Mouse (Mus musculus): ENCODE data around the gene Lhfp. TPM values are rescaled to one million over a fixed set of nuclear protein-coding genes. Genes with fewer than 3 reads are reported as not detected.

The Lhfp gene
- polyA plus RNA-seq, 1 experiment from 2014 or later: 5.5 TPM

DNA sequence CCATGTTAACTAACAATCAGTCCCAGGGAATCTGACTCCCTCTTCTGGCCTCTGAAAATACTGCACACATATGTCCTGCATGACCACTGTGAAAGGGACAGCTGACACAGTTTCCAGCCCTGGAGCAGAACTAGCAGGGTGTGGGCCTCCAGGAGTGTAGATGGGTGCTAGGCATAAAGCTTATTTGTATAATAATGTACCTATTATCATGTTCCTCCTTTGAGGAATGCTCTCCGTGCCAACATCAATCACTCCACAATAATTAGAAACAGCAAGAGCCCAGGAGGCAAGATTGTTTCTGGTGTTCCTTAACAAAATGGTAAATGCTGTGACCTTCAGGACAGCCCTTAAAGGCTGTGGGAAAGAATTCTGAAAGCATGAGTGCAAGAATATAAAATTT lies 264.5 kb downstream of the Lhfp start:
- Histone ChIP-seq H3K36me3 (ENCODE audit: control insufficient read depth, insufficient read depth) (no peaks in the 10 kb centered on the region), H3K4me3 (ENCODE audit: low read depth, low read length) (no peak overlapping the region), H3K27ac (ENCODE audit: low read length) (no peak overlapping the region), H3K9ac (ENCODE audit: low read depth, low read length) (no peak overlapping the region), H3K4me2 (ENCODE audit: low read depth, low read length) (no peak overlapping the region), H3K9me3 (replicated peaks; ENCODE audit: control insufficient read depth, low read length) (no peaks in the 10 kb centered on the region), H3K4me1 (ENCODE audit: control insufficient read depth, low read depth, low read length) (no peaks in the 10 kb centered on the region), H3K27me3 (ENCODE audit: control insufficient read depth, insufficient read depth, low read depth, low read length) (no peaks in the 10 kb centered on the region)
- 78% methylated on average over 1 of the region's 1 CpGs for WGBS (ENCODE audit: insufficient replicate concordance)
- no peak for ATAC-seq (ENCODE audit: low read depth)

DNA sequence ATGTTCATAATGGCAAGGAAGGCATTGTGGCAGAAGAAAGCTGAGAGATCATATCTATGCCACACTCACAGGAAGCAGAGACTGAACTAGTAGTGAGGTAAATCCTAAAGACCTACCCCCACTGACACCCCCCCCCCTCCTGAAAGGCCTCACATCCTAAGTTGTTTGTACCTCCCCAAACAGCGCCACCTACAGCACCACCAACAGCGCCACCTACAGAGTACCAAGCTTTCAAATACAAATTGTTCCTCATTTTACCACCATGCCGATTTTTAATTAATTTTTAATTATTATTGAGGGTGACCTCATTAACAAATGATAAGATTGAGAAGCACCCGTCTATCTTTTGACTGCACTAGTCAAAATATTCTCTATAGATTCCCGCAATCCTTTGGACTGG lies 267.3 kb downstream of the Lhfp start:
- WGBS (ENCODE audit: insufficient replicate concordance): 39% methylated on average over 5 of the region's 5 CpGs
- no peak for ATAC-seq (ENCODE audit: low read depth)
- H3K4me2 ChIP-seq (ENCODE audit: low read depth, low read length): no peak overlapping the region

DNA sequence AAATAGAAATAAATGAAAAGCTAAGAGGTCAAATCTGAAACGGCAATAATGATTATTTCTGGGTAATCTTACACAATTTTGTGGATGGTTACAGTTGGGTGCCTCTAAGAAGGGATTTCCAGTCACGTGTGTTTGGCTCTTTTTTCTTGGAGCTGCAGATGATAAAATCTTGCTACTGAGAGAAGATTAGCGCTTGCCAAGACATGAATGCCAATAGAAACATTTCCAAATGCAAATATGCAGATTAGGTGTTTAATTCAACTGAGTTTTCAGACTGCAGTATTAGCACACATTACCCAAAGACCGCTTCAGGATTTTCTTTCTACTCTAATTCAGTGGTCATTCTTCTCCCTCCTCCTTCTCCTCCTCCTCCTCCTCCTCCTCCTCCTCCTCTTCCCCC lies 268.8 kb downstream of the Lhfp start:
- Histone ChIP-seq H3K27ac (ENCODE audit: low read length) (no peak overlapping the region), H3K4me2 (ENCODE audit: low read depth, low read length) (no peak overlapping the region), H3K27me3 (ENCODE audit: control insufficient read depth, insufficient read depth, low read depth, low read length) (no peaks in the 10 kb centered on the region), H3K4me3 (ENCODE audit: low read depth, low read length) (no peak overlapping the region), H3K9ac (ENCODE audit: low read depth, low read length) (no peak overlapping the region), H3K36me3 (ENCODE audit: control insufficient read depth, insufficient read depth) (no peaks in the 10 kb centered on the region), H3K4me1 (ENCODE audit: control insufficient read depth, low read depth, low read length) (no peaks in the 10 kb centered on the region), H3K9me3 (replicated peaks; ENCODE audit: control insufficient read depth, low read length) (no peaks in the 10 kb centered on the region)
- ATAC-seq (ENCODE audit: low read depth): no peak
- 58% methylated on average over 4 of the region's 4 CpGs for WGBS (ENCODE audit: insufficient replicate concordance)

More for the DNA sequence above, 267.3 kb downstream of the Lhfp start:
- Histone ChIP-seq H3K4me3 (ENCODE audit: low read depth, low read length) (no peak overlapping the region), H3K27ac (ENCODE audit: low read length) (no peak overlapping the region), H3K9ac (ENCODE audit: low read depth, low read length) (no peak overlapping the region), H3K4me1 (ENCODE audit: control insufficient read depth, low read depth, low read length) (no peaks in the 10 kb centered on the region), H3K27me3 (ENCODE audit: control insufficient read depth, insufficient read depth, low read depth, low read length) (no peaks in the 10 kb centered on the region), H3K36me3 (ENCODE audit: control insufficient read depth, insufficient read depth) (no peaks in the 10 kb centered on the region), H3K9me3 (replicated peaks; ENCODE audit: control insufficient read depth, low read length) (no peaks in the 10 kb centered on the region)

DNA sequence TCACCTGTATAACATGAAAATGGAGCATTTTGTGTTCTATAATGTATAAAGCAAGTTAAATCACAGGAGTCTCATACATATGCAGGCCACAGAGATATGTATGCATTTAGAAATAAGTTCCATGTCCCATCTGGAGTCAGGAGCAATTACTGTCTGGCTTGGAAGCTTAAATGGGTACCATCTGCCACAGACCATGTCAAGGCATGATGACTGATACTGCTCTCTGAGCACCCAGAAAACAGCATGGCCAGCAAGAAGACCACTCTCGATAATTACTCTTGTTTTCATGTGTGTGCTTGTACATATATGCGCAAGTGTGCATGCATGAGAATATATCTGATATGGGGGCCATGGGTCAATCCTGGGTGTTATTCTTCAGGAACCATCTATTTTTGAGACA lies 269.3 kb downstream of the Lhfp start:
- 76% methylated on average over 2 of the region's 2 CpGs for WGBS (ENCODE audit: insufficient replicate concordance)

More for the DNA sequence above, 269.3 kb downstream of the Lhfp start:
- Histone ChIP-seq H3K36me3 (ENCODE audit: control insufficient read depth, insufficient read depth) (no peaks in the 10 kb centered on the region), H3K9ac (ENCODE audit: low read depth, low read length) (no peak overlapping the region), H3K4me3 (ENCODE audit: low read depth, low read length) (no peak overlapping the region), H3K27ac (ENCODE audit: low read length) (no peak overlapping the region), H3K27me3 (ENCODE audit: control insufficient read depth, insufficient read depth, low read depth, low read length) (no peaks in the 10 kb centered on the region), H3K9me3 (replicated peaks; ENCODE audit: control insufficient read depth, low read length) (no peaks in the 10 kb centered on the region), H3K4me2 (ENCODE audit: low read depth, low read length) (no peak overlapping the region), H3K4me1 (ENCODE audit: control insufficient read depth, low read depth, low read length) (no peaks in the 10 kb centered on the region)
- no peak for ATAC-seq (ENCODE audit: low read depth)

Other genes with a start within 250 kb of the Lhfp start
- gene Cog6, start 24.3 kb upstream of the Lhfp start, polyA plus RNA-seq (2015; fragmentation: Nextera tagmentation; extraction: Ambion mirVana): 13.0 and 13.9 TPM in 2 replicates